Mouse (Mus musculus): ENCODE data around the gene Tnrc18.
A peak's percentile ranks its signal among the peaks of the same experiment; 100 is the strongest.

Gene Tnrc18

GRCm38 (mm10) chr5:142823096-142824062 lies 5.9 kb upstream of the Tnrc18 start:
- peak; percentile 88 for DNase-seq (ENCODE audit: low read depth, low spot score)

DNA sequence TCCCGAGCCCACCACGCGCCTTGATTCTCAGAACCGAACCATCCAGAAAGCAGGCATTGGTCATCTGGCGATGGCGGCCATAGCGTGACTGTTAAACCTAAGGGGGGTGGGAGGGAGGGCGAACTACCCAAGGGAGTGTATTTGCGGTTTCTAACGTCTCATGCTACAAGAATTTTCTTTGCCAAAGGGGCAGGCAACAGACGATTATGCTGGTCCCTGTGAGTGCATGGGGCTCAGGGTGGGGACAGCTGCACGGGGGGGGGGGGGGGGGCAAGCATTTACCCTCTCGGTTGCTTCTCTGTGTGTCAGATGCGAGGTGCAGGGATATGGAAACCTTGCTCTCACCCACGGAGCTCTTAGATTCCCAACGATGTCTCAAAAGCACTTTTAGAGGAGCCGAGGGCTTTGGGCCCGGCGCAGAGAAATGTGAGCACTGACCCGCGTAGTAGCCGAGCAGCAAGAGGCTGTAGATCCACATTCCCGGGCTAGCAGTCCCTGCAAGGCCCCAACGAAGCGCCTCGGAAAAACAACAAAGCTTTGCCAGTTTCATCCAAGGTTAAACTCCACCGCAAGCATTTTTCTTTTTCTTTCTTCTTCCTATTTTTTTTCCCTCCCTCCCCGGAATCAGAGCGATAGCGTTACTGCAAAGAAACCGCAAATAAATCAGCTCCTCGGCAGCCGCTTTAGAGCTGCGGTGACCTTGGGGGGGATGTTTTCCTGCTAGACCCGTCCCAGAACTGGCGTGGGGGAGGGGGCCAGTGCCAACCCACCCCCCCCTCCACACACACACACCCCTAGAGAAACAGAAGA lies 5.0 kb upstream of the Tnrc18 start:
- peak; percentile 49 for DNase-seq (ENCODE audit: low read depth, low spot score)

DNA sequence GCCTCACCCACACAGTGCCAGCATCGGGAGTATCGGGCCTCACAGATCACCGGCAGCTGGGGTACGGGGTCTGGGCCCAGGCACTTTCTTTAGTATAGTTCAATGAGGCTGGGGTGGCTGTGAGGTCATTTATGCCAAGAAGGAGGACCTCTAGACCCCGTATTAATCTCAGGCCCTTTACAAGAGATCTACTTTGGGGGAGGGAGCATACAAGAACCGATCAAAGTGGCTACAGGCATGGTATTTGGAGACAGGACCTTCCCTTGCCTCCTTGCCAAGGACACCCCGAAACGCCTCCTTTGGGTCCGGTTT lies 4.5 kb upstream of the Tnrc18 start:
- DNase-seq (ENCODE audit: low read depth, low spot score), result no peak

DNA sequence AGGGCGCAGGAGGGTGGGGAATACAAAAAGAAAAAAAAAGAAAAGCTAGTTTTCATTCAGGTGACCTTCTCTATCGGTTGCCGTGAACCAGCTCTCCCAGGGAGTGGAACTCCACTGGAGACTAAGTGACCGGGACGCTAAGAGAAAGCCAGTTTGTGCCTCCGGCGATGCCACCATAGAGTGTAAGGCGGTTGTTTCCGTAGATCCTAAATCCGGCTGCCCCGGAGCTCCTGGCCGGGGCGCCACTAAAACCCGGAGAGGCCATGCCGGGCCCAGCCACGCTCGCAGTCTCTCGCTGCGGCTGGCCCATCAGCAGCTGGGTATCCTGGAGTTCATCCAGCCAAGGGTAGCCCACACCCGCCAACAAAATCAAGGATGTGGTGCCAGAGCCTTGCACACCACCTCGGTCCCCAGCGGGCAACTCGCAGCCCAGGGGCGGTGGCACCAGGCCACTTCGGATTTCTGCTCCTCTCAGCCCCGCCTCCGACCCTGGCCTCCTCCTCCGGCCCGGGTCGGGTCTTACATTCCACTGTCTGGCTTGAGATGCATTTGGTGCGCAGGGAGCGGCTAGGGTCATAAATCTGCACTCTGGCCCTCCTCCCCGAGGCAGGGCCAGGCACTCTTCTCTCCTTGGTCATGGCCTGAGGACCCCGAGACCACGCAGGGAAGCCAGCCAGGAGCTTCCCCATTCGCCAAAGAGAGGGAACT lies 4.0 kb upstream of the Tnrc18 start:
- peak; percentile 96 for DNase-seq (ENCODE audit: low read depth, low spot score)

DNA sequence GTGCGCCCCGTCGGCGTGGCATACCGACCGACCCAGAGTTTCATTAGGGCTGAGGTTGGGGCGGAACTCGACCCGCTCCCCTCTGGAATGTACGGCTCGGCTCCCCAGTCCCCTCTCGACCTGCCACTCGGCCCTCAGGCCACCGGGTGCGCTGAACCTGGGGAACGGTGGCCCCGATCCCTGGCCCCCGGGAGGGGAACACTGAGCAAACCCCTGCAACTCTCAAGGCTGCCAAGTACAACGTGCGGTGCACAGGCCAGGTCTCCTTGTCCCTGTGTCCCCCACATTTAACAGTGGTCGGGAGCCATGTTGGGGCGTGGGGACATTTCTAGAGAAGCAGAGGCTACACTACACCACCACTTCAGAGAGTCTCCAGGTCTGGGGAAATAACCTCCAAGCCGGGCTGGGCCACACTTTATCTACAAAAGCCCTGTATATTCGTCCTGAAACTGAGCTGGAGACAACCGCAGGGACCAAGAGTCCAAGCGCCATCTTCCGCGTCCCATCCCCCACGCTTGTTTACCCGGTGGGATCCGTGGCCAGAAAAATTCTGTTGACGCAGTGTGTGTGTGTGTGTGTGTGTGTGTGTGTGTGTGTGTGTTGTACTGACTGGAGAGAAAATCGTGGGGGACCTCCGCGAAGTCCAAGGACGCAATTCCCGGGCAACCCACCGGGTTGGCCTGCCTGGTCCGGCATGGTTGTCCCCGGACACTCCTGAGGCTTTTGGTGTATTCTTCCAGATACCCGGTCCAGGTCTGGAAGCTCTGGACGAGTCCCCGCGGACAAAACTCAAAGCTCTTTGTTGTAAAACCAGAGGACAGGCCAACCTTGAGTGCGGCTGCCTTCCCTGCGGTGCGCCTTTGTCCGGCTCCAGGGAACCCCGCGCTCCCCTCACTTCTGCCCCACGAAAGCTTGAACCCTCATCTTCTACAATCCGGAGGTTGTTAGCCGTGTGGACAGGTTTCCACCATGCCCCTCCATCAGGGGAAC lies 3.1 kb upstream of the Tnrc18 start:
- peak; percentile 64 for DNase-seq (ENCODE audit: low read depth, low spot score)

DNA sequence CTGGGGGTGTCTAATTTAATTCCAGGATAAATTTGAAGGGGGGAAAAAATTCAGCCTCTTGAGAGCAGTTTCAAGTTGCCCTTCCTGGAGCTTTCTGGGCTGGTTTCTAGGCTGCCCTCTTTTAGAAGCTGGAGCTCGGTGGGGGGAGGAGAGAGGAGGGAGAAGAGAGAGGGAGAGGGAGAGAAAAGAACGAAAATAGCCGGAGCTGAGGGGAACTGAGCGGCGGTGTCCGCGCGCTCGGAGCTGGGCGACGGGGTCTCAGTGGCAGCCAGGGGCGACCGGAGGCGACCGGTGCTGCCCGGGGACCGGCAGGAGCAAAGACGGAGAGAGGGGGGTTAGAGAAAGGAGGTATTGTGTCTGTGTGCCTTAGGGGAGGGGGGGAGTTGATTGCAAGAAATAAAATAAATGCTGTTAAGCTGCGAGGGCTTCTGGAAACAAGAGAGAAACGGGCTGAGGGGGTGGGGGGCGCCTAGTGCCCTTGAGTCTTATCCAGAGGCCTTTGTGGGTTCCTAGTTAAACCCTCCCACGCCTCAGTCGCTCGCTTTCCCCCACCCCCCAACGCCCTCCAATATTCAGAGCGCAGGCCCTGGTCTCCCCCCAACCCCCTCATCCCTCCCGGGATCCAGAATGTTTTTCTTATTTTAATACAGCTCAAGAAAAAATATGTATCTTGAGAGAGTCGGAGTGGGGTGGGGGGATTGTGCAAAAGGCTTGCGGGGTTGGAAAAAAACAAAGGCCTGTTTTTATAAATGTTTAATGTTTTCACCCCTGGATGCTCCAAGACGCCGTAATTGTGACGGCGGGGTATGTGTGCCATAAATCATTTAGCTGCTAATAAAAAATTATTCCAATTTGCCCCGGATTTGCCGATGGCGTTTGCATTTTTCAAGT lies 2.2 kb upstream of the Tnrc18 start:
- peak; percentile 79 for DNase-seq (ENCODE audit: low read depth, low spot score)

- DNase-seq (ENCODE audit: low read depth, low spot score), result peak; percentile 55
These were observed 1.2 kb upstream of the Tnrc18 start for GRCm38 (mm10) chr5:142818435-142819360.

DNA sequence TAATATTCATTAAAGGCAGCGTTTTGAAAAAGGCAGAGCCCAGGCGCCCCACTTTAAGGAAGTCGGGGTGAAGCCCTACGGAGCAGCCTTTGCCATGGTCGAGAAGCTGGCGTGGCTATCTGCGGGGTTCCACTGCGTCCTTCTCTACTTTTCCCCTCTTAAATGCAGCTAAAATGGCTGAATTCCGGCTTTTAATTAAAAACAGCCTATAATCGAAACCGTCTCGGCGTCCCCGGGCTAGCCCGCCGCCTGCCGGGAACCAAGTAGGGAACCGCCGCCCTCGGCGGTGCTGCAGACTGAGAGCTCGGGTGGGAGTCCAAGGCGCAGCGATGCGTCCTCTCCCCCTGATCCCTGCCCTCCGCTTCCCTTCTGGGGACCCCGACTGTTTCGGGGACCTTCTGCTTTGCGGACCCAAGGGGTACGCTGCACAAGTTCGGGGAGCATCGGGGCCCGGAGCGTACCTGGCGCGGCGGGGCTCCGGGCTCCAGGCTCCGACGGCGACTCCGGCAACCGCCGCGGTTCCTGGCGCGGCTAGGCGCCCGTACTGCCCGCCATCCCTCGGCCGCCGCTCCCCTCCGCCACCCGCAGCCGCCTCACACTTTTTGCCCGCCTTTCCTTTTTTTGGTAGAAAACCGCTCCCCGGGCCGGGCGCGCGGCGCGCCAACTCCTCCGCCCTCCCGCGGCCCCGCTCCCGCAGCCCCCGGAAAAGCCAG lies 495 bp downstream of the Tnrc18 start:
- DNase-seq (ENCODE audit: low read depth, low spot score), result peak; percentile 81

GRCm38 (mm10) chr5:142816031-142816810 lies 1.2 kb downstream of the Tnrc18 start:
- no peak for DNase-seq (ENCODE audit: low read depth, low spot score)

- peak; percentile 36 for DNase-seq (ENCODE audit: low read depth, low spot score)
These were observed 2.0 kb downstream of the Tnrc18 start for GRCm38 (mm10) chr5:142815421-142816001.

- peak; percentile 42 for DNase-seq (ENCODE audit: low read depth, low spot score)
These were observed 2.6 kb downstream of the Tnrc18 start for GRCm38 (mm10) chr5:142814711-142815420.

GRCm38 (mm10) chr5:142814161-142814651 lies 3.3 kb downstream of the Tnrc18 start:
- peak; percentile 46 for DNase-seq (ENCODE audit: low read depth, low spot score)

- peak; percentile 70 for DNase-seq (ENCODE audit: low read depth, low spot score)
These were observed 3.7 kb downstream of the Tnrc18 start for GRCm38 (mm10) chr5:142813722-142814111.

DNA sequence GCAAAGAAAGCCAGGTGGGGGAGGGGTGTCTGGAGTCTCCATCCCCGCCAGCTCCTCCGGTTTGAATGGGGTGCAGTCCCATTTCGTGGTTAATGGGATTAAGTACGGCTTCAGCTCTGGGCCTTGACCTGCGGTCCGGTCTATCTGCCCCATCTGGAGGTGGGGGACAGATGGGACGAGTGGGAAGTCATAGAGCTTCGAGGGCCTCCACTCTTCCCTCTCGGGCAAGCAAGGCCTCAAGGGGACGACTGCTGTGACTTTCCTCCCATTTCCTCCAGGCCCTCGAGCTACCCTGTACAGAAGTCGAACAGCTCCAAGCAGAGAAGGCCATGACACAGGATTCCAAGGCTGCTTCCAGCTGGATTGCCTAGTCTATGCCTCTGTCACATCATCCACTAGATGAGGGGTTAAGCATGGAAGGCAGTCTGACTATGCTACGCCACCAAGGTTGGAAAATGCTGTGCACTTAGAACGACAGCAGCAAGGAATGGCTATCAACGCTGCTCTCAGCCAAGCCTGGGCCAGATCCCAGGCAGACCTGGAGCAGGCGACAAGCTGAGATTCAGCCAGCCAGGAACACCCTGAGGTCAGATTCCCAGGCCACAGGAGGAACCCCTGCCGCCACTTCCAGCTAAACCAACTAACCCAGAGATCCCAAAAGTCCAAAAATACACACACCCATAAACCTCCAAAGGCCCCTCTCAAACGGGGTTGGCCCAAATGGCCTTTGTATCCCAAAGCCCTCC lies 4.3 kb downstream of the Tnrc18 start:
- peak; percentile 51 for DNase-seq (ENCODE audit: low read depth, low spot score)

DNA sequence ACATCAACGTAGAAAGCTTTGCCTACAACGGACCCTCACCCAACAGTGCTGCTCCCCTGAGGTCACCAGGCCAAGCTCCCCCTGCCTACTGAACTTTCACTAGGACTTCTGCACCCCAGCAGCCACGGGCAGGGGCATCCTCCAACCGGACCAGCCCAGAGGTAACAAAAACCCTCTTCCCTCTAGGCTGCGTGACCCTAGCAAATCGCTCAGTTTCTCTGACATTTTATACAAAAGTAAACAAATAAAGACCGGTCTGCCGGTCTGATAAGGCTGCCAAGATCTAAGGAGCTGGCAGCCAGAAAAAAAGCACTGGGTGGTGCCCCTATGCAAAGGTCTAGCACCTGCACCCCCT lies 4.9 kb downstream of the Tnrc18 start:
- DNase-seq (ENCODE audit: low read depth, low spot score), result no peak

All from ZHBTc4 (cell line).